Mouse (Mus musculus) E14TG2a.4 (cell line): ENCODE results near the gene Lrrc2.

Experiments
- CTCF ChIP-seq: conservative IDR thresholded peaks from 2 replicates; pipeline ENCODE4 v1.5.1; 2014; ENCODE audit warnings: low read length
- NANOG ChIP-seq: IDR thresholded peaks from 2 replicates; pipeline ENCODE4 v1.6.1; 2014; ENCODE audit warnings: borderline replicate concordance, low read length, mixed read lengths

DNA sequence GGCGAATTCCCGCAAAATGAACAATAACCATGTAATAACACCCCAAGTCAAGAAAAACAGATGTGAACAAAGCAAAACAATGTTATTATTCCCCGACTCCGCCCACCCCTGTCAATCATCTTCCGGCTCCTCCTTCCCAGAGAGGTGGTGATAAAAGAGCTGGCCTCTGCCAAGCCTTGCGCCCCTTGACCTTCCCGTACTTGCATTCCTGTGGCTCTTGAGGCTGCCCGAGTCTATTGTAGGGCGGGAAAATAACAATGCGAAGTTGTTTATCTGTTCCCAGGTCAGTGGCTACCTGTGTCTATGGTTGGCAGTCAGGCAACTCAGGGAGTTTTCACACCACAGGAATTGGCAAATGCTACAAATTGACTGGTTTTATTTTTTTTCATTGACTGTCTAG, 48.5 kb downstream of the Lrrc2 start:
- TF ChIP-seq CTCF (no peak), NANOG (no peak)
